Mouse (Mus musculus) MEL-GATA-1-ER (cell line): ENCODE measurements around the gene Pde4d.

ENCODE experiments used
- DNase-seq: peaks from one replicate; pipeline ENCODE4 v3.0.0-alpha.2; 2012; ENCODE audit warnings: low read depth; ENCODE audit errors: extremely low read depth

Gene Pde4d

DNA sequence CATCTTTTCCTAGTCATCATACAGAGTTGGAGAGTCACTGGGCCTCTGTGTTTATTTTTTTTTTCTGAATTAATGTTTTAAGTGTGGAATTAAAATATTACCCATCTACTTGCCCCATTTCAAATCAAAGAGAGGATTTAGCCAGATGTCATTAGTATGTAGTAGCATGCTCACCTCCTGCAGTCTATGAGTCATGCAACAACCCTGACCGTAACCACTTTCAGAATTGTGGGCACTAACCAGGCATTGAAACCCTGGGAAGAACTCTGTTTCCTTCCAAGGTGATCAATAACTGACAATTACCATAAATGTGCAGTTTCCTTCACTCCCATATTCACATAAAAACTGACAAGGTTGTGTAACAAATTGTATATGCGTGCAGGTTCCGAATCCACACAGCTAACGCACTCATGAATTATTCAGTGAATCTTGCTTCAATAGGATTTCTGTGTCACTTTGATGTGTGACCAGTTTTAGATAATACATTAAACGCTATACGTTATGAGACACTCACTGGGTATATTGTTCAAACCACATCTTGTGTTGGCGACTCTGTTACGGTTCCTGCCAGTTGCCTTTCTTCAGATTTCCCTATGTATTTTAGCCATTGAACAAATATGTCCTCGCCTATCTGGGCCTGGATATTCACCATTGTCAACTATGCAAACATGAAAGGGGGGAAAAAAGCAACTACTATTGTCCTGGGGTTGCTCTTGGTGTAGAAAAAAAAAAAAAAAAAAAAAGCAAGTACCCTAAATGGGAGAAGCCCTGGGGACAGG is 719.0 kb downstream of the Pde4d start:
- DNase-seq = no peak

DNA sequence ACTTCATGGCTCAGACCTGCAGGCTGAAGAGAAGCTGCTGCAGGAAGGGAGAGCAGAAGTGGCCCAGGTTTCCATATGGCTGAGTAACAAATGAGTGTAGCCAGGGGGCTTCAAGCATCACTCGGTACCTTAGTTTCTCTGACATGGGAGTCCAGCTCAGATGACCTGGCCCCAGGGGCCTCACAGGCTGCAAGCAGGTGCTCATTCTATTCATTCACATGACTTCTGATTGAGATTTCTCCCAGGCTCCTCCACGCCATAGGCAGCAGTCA is 719.5 kb downstream of the Pde4d start:
- DNase-seq = no peak

DNA sequence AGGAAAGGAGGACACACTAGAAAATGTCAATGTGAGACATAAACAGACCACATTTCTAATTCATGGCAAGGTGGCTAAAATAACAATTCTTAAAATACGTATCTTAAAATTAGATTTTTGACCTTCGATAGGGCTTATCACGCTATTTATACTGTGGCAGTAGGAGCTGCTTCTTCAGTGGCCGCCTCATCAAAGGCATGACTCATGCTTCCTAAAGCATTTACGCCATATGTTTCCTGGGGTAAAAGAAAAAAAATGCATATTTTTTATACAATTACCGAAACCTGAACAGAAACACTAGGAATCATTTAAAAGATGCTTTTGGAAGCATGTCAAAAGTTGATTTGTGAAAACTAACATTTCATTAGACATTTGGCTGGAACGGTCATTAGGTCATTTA is 721.9 kb downstream of the Pde4d start:
- DNase-seq = no peak

DNA sequence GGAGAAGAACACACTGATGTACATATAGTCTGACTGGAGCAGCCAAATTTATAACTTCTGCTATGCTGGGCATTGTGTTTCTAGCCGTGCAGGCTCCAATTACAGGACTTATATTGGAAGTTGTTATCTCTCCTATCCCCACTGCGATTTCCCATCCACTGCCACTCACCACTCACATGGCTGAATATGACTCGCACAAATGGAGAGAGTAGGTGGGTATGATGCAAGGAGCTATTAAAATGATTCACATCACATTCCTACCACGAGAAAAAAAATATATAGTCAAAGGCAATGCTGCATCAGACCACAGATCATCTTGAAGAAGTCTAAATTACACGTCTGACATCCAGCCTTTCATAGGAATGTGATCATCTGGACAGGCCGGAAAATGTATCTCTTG is 725.5 kb downstream of the Pde4d start:
- no peak for DNase-seq

DNA sequence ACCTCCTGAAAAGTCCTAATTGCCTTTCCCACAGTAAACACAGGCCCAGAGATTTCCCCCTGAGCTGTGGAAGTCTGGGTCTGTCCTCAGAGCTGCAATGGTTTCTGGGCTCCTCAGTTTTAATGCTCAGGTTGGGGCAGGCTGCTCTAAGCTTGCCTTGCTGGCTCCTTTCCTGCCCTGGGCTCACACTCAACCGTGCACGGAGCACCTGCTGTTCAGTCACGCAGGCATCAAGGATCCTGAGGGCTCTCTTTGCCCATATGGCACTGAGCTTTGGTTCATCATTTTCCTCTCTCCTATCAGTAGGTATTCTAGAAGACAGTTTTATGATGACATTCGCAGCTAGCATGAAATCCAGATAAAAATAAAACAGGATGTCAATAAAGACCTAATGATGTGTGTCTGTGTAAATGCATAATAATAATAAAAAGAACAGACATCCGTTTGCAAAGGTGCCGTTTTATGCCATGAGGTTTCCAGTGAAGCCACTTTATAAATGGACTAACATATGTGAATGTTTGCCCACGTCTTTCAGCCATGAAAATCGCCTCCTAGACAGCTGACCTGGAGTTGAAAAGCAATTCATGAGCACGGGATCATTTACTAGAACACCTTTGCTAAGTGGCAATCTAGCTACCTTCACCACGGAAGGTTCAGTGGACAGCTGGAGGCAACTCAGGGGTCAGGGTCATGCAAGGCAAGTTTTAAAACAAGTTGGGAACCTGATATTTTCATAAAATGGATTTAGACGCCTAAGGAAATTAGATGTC is 726.3 kb downstream of the Pde4d start:
- no peak for DNase-seq

DNA sequence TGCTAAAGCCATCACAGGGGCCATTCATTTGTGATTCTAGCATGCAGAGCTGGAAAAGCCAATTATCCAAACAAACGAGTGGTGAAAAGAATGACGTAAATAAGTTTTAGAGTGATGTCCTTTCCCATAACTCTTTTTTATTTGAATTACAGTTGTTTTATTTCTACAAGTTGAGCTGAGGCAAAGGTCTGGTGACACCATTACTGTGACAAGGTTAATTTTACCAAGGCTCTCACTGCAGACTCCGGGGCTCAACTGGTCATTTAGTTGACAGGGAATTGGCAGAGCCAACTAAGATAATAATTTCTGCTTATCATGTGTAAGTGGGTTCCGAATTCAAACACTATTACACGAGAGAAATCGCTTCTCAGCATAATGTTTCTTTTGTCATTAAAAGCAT is 731.6 kb downstream of the Pde4d start:
- DNase-seq = no peak

DNA sequence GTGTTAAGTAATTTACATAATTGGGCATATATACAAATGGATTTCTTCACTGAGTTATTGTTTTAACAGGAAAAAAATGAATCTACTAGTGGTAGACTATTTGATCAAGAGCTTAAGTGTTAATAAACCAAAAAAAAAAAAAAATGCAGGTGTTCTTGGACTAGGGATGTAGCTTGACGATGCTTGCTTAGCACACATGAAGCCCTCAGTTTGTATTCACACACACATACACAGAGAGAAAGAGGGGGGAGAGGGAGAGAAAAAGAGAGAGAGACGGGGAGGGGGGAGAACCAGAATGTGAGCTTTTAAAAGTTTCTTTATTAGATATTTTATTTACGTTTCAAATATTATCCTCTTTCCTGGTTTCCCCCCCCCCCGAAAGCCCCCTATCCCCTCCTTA is 740.9 kb downstream of the Pde4d start:
- no peak for DNase-seq

DNA sequence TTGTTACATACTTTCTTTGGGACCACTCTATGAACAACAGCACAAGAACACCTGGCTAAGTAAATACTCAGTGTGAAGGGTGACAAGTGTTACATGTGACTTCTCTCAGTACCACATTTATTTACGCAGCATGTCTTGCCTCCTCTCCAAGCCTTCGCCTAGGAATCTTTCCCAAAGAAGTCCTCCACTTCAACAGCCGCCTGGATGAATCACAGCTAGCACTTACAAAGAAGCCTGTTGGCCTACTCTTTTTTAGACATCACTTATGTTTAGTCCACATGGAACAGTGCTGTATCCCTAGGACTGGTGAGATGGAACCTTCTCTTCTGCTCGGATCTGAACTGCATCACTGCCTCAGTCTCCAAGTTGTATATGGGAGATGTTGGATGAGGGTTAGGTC is 741.4 kb downstream of the Pde4d start:
- no peak for DNase-seq

DNA sequence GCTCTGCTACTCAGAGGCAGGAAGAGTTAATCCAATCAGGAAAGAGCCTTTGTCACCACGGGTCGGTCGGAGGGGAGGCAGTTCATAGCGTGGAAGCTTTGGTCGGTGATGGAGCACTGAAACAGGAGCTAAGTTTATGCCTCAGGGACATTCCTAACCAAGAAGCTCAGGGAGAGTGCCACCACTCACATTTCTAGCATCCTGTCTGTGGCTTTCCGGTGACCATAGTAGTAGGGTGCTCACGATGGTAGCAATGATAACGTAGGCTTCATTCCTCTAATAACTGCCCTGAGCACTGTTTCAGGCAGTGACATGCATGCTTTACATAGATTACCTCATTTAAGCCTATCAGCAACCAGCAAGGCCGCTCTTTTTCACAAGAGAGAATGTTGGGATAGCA is 755.8 kb downstream of the Pde4d start:
- no peak for DNase-seq

DNA sequence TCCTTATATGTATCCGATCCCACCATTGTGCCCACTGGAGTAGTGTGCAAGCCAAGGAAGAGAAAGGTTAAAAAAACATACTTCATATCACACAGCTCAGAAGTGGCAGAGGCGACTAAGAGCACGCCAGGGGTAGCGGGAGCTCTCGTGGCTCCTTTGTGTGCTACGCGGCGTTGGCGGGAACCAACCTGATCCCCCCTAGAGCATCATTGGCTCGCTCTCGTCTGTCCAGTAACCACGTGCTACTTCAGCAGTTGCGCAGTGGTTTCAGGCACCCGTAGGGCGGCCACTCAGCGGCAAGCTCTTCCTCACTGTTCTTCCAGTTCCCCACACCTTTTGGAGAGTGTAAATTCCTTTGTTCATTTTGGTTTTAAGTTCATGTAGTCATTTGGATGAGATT is 758.9 kb downstream of the Pde4d start:
- DNase-seq = no peak

DNA sequence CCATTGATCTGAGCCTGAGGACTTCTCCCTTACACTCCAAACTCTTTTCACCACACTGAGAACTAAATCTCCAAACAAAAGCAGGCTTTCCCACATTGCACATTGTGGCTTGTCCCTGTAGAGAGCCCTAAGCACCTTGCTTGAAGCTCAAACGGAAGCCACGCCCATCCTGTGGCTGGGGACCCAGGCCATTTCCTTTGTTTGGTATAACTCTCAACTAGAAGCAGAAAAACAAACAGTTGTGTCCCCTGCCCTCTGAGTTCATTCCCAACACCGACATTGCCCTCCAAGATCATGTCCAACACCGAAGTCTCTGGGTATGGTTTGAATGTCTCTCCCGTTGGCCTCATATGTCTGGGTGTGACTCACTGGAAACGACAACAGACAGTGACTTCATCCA is 759.7 kb downstream of the Pde4d start:
- no peak for DNase-seq

DNA sequence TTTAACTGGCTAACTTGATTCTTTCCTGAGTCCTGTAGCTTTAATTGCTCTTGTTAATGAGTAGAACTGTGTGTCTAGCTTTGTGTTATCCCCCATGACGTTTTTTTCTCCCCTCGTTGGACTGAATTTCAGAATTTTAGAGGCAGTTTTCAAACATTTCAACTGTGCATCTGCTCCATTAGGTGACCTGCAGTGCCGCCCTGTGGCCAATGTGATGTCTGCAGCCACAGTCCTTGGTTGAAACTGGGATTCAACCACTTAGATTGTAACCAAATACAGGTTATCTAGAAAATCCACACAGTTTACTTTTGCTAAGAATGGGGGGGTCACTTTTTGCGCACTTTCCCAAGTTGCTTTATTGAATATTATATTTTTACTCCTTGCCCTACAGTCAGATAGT is 760.7 kb downstream of the Pde4d start:
- peak; percentile 25 for DNase-seq

DNA sequence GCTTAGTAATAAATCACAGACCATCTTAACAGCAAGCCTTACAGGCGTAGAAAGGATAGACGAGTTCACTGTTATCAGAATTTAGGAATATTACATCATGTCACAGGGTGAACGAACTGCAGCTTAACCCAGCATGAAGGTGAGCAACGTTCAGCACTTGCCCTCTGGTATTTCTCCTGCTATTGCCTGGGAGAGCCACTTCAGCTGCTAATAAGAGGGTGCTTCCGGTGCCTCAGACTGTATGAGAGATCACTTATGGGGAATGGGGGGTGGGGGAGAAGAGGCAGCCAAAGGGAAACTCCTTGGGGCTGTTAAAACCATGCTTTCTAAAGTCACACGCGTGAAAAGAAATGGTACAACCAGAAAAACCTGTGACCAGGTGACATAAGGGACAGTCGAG is 761.7 kb downstream of the Pde4d start:
- DNase-seq = no peak

DNA sequence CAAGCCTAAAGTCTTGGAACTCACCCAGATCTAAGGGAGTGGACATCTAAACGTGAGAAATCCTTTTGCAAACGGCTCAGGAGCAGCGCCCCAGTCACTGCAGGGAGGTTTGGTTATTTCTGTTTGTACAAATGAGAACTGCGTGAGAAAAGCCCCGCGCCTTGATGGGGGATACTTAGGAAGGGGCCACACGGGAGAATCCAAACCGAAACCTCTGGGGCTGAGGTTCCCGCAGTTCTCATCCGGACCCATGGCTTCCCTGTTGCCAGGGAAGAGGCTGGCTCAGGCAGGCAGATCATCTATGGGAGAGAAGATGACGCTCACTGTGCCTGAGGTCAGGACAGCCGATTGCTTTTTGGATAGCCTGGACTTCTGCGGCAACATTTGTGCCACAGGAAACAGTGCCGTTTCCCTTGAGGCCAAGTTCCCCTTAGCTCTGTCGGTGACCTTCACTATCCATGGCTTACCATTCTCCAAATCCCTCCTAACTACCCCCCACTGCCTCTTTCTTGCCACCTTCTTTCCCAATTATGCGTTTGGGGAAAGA is 762.3 kb downstream of the Pde4d start:
- DNase-seq = no peak

DNA sequence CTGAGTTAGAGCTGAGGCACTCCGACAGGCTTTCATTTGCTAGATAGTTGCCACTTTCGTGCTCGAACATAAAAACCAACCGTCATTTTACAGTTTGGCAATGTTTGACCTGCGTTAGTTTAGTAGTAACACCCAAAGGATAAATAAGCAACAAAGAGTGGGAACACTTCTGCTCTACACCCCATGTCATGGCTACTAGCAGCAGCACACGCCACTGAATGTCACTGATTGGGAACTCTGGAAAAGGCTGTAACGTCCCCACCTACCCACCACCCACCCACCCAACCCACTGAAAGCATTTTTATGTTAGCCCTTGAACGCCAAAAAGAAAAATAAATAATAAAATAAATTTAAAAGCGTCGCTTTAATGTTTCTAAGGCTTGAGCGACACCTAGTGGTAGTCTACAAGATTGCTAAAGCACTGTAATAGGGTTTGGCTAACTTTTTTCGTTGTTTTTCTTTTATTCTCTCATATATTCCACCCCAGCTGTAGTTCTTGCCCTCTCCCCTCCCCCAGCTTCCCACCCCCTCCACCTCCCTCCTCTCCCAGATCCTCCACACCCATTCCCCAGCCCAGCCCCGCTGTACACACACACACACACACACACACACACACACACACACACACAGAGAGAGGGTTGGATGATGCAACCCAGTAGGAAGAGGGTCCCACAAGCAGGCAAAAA is 763.2 kb downstream of the Pde4d start:
- no peak for DNase-seq

DNA sequence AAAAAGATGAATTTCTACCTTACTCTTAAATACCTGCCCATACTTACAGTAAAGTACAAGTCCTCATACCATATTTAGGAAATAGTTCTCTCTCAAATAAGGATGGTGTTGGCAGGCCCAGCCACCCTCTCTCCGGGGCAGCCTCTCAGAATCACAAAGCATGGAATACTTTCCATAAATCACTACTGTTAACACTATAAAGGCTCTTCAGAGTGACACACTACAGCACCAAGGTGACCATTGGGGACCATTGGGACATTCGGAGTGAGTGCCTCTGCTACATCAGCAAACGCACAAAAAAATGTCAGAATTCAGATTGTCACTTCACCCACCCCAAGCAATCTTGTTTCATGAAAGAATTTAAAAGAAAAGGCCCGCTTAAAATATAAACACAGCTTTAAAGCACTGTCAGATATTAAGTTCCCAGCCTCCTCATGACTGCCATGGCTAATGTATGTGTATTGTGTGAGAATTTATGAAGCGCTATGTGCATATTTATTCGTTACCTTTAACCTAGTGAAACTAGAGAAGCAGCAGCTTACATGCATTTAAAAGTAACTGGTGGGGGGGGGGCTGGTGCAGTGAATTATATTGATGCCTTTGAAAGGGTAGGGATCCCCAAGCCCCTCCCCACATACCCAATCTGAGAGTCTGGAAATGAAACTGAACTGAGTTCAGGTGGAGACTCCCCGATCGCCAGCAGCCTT is 769.4 kb downstream of the Pde4d start:
- no peak for DNase-seq

DNA sequence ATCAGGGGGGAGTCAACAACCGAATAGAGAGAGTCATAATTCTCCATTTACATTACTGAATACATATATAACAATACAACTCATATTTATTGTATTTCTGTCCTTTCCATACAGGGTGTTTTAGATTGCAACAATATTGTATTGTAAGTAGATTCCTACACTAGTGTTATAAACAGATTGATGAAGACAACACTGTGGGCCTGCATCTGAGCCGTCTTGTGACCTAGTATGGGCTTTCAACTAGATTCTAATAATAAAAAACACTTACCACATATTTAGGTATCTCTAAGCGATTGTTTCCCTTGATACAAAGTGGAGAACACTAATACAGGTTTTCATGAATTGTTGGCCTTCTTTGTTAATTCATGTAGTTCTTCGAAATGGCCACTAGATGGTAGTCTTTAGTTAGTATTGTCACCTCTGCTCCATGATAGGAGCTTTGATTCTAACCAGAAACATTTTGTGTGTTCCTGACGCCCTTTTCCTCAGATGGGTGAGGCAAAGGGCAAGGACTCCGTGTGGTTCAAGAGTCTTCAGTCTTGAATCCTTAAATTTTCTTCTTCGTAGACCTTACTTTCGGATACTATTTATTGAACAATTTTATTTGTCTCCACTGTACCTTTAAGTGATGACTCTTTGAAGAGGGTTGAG is 779.3 kb downstream of the Pde4d start:
- DNase-seq = peak; percentile 27

DNA sequence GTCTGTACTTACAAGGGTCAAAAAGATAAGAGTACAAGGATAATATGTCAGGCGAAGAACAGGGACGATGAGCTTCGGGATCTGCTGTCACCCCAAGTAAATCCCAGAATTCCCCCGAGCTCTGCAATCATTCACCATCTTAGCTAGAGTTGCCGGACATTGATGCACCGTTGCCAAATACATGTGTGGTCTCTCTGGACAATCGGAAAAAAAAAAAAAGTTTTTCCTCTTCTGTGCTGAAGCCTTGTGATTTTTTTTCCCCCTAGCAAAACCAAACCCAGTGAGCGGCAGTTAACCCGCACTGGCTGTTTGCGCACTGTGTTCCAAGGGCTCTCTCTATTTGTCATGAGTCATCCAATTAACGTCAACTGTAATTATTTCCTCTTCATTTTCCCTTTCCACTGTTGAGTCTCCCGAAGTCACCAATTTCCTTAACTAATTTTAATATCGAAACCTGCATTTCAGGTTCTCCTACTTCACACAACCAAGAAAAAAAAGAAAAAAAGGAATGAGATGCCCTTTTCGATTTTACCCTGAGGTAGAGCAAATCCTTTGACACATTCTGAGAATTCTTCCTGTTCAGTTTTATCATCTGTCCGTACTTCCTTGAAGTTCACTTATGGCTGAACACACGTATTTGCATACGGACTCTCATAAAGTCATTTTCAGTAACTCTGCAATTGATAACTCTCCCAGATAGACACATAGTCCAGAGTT is 780.0 kb downstream of the Pde4d start:
- DNase-seq = no peak

DNA sequence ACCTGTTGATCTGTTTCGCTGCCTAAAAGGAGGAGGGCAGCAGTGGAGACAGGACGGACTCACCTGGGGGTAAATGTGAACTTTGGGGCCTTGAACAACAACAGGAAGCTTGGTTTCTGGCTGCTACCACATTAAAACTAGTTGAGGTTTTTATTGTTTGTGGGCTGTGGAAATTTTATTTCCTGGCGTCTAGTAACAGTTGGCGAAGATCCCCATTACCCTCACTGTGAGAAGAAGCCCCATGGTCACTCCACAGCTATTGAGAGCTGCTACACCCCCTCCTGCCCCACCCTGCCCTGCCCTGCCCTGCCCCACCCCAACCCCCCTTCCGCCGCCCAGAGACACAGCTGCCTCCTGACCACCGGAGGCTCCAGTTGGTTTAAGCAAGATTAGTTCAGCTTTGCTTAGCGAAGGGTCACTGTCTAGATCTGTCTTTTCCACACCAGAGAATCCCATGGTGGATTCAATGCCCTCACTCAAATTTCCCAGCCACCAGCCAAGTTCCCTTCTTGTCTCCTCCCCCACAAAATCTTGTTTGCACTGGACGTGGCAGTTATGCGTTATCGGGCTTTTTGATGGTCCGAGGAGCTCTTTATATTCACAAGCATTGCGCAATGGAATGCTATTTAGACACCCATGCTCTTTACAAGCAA is 780.7 kb downstream of the Pde4d start:
- DNase-seq = no peak

DNA sequence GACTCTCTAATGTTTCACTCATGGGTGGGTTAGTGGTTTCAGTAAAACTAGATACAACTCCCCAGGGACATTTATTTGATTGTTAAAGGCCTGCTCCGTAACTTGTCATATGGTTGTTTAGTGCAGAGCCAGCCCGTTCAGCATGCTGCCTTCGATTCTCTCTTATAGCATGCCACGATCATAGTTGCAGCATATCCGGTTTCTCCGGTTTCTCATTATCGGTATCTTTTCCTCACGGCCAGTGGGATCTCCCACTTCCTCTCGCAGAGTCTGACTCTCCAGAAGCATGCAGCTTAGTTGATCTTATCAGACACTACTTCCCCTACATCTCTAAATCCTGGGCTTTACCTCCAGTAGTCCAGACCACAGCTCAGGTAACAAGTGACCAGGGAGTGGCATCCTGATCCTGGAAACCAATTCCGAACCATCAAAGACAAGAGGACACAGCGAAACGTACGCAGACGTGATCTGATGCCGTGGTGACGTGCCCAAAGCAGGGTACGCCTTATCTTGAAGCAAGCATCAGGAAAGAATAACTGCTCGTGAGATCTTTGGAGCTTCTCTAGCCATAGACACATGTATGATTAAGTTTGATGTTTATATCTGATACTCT is 782.2 kb downstream of the Pde4d start:
- peak; percentile 20 for DNase-seq
